Mouse (Mus musculus) G1E (cell line): ENCODE measurements at regions not wholly inside any gene's neighbourhood (a gene's known extent, or its start where the extent isn't known, plus 50 kb on each side); places are given as distances from the start of the nearest gene placed in this dataset.

Source experiments
- CTCF ChIP-seq: IDR thresholded peaks from 2 replicates; pipeline ENCODE4 v1.5.1; 2012; ENCODE audit warnings: low read depth, low read length, inconsistent platforms, mixed read lengths
- GATA1 ChIP-seq: IDR thresholded peaks from 2 replicates; pipeline ENCODE4 v1.6.1; 2012; ENCODE audit warnings: borderline replicate concordance, low read length, inconsistent platforms, mixed read lengths
- POLR2AphosphoS5 ChIP-seq: IDR thresholded peaks from 2 replicates; pipeline ENCODE4 v1.6.1; 2012; ENCODE audit warnings: low read depth, low read length, inconsistent platforms; ENCODE audit not compliant: insufficient replicate concordance
- TAL1 ChIP-seq: conservative IDR thresholded peaks from 2 replicates; pipeline ENCODE4 v1.6.1; 2012; ENCODE audit warnings: low read depth, low read length, inconsistent platforms, mixed read lengths

GRCm38 (mm10) chr6:51067332-51067731 lies 365.1 kb upstream of the Nfe2l3 start:
- TF ChIP-seq CTCF (no peak), GATA1 (no peak), TAL1 (no peak), POLR2AphosphoS5 (no peak)
